Mouse (Mus musculus): ENCODE results near the gene Nlrx1. TPM values are rescaled to one million over a fixed set of nuclear protein-coding genes. Genes with fewer than 3 reads are reported as not detected.
A peak's percentile ranks its signal among the peaks of the same experiment; 100 is the strongest.
"Not testable (repeated sequence)": the region's sequence is repeated elsewhere in the genome, so short reads cannot be mapped to it uniquely, and the experiment has no call there.

Gene Nlrx1
- total RNA-seq (2021), result 10 to 100 TPM; 13.8 to 15.3 TPM

DNA sequence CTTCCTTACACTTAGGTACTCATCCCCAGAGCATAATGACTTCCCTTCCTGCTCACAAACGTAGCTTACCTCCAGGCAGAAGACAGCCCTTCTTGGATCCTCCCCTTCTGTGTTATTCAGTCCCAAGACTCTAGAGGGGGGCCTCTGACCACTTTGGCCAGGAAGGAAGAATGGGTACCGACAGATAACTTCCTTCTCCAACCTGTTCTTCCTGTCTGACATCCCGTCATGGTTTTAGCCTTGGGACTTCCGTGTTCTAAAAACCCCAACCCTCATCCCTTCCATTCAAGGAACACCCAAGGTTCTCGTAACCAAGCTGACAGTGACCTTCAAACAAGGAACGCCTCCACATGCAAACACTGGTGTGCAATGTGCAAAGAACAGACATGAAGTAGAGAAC is at the start of gene Nlrx1:
Gene Nlrx1, minus strand, starts transcription at position 168 of the 400 bp plus-strand sequence.
- no peak for DNase-seq

DNA sequence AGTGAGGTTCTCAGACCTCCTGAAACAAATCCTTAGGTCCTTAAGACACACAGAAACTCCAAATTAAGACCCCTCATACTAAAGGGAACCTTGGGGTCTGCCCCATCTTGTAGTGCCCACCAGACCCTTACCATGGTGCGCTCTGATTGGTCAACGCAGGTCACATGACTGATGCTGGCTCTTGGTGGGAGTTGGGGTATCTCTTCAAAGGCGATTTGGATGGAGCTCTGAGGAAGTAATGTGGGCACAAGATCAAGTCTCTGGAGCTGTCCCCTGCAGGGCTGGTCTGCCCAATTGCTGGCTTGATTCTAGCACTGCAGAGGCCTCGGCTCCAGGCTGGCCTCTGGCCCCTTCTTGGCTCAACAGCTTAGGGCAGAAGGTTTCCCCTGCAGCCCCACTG is 49.1 kb upstream of the Nlrx1 start:
- no peak for DNase-seq

DNA sequence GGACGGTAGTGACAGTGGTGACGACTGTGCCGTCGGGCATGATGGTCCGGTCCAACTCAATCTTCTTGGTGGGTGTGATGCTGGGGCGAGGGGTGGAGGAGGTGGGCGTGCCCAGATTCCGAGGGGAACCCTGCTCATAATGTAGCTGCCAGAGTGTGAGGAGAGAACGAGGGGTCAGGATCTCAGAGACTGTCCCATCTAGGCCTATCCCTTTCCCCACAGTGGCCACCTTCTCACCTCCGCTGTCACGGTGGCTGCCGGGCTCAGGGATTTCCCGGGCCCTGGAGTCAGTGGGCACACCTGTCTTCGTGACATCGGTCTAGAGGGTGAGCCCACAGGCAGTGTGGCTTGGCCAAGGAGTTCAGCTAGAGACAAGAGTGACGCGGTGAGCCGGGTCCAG is 46.5 kb upstream of the Nlrx1 start:
- no peak for DNase-seq

DNA sequence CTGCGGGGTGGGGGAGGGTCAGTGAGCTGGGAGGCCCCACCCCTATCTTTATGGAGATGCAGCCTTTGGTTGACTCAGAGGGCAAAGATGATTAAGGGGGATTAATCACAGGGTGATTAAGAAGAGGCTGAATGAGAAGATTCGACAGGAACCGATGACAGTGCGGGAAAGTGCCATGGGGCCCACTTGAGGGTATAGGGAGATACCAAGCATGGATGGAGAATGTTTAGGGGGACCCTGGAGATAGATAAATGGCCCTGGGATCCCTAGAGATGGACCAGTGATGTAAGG is 45.8 kb upstream of the Nlrx1 start:
- no peak for DNase-seq

DNA sequence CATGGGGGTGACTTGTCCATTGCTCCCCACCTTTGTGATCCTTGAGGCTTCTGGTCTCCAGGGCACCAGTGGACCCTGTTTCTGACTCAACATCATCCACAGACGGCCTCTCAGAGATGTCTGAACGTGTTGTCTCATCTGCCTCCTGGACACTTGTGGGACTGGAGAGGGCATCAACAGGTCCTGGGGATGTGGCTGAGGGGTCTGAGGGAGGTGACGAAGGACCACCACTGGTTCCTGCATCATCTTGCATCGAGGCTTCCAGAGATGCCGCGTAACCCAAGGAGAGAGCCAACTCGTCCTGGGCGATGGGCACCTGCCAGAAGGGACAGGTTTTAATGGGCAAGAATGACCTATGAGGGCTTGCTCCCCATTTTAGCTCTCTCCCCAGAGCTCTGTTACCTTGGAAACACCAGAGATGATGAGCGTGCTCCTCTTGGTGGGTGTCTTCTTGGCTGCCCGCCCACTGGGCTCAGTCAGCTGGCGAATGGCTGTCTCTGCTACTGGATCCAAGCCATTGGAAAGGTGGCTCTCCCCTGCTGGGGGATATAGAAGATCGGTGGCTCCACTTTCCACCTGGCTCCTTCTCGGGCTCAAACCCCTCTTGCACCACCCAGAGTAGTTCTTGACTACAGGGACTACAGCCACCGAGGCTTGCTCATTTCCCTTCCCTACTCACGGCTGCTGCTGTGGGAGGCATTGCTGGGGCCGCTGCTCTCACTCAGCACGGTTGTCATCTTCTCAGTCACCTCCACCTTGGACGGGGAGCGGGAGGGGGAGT is 45.3 kb upstream of the Nlrx1 start:
- DNase-seq, result no peak

DNA sequence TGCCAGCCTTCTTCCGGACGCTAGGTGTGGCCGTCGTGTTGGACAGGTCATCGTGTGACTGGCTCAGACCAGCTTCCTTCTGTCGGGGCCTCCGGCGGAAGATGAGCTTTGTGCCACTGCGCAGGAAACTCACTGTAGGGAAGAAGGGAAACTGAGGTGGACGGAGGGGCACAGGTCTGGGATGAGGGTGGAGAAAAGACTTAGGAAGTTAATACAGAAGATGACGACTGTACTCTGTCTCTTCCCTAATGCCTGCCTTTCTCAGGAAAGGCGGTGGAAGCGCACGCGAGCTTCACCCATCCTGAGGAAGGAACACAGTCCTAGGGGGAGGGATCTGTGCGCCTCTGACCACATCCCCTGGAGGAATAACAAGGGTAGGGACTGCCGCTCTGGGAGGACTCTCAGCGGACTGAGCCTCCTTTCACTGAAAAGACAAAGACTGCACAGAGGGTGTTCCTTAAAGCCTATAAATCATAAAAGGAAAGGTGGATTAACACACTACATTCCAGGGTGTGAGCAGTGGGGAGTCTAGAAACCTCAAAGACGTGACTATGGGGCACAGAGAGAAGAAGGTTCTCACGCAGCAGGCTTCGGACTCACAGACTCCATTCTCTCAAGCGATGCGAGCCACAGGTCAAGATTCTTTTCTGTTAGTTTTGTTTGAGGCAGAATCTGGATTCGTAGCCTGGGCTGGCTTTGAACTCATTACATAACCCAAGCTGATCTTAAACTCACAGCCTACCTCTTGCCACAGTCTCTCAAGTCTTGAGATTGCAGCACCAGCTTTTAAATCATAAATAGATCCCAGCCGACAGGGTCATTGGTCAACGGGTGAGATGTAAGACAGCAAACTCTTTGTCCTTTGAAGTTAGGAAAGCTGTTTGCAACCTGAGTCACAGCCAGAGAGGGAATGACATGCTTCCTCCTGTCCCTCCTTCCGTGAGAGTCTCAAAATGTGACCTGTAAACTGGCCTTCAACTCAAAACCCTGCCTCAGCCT is 43.0 kb upstream of the Nlrx1 start:
- DNase-seq, result peak; percentile 48

DNA sequence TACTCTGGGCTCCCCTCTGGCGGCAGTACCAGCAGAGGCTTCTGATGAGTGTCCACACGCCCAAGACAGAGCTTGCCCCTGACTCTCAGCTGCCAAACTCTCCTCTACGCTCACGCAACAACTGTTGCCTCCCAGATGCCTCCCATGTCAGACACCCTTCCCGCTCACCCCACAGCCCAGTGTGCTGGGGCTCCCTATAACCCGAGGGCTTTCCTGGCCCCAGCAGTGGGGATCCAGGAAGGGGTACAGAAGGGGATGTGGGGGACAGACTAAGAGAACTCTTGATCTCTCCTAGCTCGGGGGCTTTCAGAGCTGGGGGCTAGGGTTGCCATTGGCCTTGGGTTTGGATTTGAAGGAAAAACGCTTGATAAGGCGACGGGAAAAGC is 42.3 kb upstream of the Nlrx1 start:
- DNase-seq, result no peak

DNA sequence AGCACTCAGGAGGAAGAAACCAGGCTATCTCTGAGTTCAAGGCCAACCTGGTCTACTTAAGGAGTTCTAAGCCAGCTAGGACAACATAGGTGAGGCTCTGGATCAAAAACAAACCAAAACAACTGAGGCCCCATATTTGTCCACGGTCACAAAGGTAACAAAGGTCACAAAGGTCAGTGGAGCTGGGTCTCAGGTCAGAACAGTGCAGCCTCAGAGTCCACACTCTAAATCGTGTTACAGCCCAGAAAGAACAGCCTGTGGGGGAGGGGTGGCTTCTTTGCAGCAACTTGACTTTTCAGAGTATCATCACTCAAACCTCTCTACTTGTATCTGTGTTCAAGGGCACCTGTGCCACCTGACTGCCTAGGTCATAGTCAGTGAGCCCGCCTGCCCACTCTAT is 41.4 kb upstream of the Nlrx1 start:
- DNase-seq, result no peak

DNA sequence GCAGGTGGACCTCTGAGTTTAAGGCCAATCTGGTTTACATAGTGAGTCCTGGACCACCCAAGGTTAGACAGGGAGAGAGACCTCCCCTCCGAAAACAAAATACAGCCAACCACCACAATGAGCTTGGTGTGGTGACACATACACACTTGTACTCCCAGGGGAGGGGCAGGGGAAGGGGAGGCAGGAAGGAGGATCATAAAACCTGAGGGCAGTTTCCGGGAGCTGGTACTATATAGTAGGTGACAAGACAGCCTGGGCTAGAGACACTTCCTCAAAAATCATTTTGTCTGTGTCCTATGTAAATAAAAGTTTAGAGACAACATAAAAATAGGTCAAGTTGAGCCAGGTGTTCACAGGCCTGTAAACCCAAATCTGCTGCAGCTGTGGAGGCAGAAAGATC is 38.8 kb upstream of the Nlrx1 start:
- no peak for DNase-seq

DNA sequence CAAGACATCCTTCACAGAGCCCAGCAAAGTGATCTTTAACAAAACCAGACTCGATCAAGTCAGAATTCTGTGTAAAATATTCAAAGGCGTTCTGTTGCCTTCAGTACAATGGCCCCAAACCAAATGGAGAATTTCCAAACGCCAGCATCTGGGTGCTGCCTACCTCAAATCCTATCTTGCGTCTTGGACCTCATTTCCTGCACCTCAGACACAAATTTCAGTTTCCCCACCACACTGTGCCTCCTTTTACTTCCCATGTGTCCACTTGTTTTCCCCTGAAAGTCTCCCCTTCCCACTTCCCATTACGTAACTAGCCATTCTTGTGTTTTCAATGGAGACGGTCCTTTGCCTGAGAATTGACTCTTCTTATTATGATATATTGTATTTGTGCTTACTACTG is 38.1 kb upstream of the Nlrx1 start:
- DNase-seq, result no peak

DNA sequence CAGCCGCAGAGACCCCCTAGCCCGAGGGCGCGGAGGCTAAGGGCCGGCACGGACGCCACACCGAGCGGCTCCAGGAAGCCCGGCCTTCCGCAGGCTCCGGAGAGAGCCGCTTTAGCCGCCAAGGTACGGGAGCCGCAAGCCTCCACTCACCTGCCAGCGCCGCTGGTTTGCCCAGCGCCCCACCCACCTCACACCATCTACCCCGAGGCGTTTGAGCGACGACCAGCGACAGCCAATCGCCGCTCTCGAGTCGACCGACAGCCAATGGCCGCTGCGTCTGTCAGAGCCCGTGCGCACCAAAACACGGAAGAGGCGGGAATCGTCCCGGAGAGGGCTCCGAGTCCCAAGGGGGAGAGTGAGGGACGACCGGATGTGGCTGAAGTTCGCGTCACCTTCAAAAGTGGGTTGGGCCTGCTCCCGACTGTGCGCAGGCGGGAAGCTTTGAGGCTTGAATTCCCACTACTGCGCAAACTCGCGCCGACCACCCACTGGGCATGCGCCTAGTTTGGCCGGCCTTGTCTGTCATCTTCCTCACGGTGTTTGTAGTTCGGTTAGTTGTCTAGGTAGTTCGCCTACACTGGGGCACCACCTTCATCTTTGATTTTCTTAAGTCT is 37.2 kb upstream of the Nlrx1 start, which contains the start of gene Hinfp:
Gene Hinfp, minus strand, starts transcription at position 206 of the 614 bp plus-strand sequence.
- peak; percentile 98 for DNase-seq

DNA sequence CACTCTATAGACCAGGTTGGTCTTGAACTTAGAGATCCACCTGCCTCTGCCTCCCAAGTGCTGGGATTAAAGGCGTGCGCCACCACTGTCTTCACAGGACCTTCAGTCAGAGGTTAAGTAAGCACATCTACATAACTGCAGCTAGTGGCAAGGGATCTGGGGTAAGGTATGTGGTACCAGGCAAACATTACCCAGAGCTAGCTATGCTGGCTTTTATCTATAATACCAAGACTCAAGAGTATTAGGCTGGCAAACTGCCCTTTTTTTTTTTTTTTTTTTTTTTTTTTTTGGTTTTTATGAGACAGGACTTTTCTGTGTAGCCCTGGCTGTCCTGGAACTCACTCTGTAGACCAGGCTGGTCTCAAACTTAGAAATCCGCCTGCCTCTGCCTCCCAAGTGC is 31.6 kb upstream of the Nlrx1 start:
- not testable (repeated sequence) for DNase-seq

DNA sequence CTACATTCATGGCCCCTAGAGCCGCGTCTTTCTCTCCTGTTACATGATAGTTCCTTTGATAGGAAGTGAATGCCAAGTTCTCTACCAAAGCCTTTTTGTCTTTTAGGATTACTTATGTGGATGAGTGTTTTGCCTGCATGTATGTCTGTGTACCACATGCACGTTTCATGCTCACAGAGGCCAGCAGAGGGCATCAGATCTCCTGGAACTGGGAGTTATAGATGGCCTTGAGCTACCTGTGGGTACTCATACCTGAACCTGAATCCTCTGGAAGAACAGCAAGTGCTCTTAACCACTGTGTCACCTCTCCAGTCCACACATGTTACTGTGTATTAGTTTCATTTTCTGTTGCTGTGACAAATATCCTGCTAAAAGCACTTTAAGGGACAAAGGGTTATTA is 24.1 kb upstream of the Nlrx1 start:
- DNase-seq, result peak; percentile 44

DNA sequence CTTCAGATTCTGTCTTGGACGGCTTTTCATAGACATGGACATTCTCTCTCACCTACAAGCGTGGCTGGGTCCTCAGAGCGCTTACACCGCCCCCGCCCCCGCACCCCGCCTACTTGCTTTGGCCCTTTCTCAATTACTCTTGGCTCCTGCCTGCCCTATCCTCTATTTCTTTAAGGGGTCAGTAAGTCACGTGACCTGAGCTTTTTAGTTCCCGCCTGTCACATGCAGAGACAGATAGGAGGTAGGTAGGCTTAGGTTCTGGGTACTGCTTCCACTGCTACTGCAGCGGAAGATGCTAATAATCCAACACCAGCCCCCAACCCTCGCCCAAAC is 20.5 kb upstream of the Nlrx1 start:
- no peak for DNase-seq

DNA sequence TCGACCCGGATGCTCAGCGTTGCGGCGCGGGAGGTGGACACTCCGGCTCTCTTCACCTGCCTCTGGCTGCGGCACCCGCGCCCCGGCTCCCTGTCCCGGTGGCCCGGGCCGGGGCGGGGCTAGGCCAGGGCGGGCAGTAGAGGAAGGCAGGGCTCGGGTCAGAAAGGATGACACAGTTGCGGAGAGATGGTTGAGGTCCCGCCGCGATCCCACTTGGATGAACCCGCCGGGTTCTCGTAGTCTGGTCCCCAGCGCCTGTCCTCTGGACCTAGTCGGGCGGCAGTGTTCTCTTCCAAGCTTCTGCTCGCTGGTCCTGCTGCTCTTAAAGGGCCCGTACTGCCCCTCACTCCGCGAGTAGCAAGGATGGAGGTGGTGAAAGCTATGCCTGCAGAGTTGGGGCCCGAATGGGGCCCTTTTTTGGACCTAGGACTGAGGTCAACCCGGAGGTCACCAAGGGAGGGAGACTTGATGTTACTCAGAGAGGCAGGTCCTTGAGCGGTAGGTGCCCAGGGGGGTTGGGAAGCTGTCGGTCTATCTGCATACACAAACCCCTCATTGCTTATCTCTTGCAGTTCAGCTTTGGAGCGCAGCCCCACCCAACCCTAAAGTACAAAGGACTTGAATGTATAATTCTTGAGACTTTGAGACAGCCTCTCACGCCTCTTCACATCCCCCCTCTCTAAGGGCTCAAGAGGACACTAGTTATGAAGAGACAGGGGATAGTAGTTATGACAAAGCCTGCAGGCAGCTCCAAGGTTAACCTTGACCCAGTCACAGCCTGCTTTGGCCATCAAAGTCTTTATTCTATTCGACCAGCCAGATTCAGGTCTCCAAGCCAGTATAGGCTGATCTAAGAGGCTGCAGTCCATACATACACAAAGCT is 19.9 kb upstream of the Nlrx1 start, which contains the start of gene Abcg4:
Gene Abcg4, minus strand, starts transcription at position 540 of the 883 bp plus-strand sequence.
- peak; percentile 25 for DNase-seq

DNA sequence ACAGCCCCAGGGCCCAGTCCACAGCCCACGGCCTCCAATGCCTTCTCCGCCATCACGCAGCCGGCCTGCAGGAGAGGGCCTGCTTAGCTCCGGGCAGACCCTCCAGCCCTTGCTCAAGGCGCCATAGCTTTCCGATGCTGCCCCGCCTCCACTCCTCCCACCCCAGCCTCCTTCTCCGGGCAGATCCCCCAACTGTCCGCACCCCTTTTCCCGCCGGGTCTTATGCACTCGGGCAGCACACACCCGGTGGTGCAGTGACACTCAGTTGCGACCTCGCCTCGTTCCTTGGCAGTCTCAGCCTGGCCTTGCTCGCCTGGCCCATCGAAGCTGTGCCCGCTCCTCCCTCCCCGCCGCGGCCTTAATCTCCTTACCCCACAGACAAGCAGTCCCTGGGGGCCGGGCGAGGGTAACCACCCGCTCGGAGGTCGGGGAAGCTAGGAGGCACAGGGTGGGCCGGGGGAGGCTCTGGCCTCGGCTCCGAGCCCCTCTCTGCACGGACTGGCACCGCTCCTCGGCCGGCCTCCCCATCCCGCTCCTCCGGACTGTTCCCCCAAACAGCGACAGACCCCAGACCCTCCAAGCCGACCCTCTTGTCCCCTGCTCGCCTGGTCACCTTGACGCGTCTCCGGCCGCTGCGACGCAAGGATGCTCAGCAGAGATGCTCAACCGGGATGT is 19.1 kb upstream of the Nlrx1 start:
- DNase-seq, result peak; percentile 27

DNA sequence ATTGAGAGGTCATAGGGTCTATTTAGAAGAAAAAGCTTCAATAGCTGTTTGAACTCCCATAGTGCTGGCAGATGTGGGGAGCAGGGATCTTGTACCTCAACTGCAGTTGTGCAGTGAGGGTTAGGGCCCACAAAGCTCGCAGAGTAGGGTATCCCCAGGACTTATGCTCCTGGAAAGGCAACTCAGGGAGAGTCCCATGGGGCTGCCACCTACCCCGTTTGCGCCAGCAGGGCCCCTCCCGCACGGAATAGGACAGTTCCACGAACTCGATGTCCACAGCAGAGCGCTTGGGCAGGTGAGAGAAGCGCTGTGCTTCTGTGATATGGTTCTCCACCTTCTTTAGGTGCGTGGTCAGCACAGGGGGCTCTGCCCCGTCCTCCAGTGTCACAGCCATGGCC is 18.6 kb upstream of the Nlrx1 start:
- DNase-seq, result no peak

DNA sequence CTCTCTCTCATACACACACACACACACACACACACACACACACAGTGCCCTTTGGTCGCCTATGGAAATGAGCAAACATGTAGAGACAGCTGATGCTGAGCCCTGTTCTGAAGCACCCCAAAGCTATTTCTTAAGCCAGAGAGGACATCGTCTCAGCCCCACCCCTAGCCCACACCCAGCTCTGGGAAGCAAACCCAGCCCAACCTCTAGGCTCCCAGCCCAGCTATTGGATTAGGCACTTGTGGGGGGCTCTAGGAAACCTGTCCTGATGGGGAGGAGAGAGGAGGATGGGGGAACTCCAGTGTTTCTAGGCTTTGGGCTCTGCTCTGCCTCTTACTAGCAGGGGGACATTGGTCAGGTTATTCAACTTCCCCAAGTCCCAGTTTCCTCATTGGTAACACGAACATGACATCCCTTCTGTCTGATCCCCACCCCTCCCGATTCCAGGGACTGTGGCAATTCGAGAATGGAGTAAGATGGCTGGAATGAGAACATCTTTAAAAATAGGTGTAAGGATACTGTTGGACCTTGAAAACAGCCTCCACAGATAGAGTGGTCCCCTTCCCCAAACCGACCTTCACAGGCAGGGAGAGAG is 18.0 kb upstream of the Nlrx1 start:
- no peak for DNase-seq

DNA sequence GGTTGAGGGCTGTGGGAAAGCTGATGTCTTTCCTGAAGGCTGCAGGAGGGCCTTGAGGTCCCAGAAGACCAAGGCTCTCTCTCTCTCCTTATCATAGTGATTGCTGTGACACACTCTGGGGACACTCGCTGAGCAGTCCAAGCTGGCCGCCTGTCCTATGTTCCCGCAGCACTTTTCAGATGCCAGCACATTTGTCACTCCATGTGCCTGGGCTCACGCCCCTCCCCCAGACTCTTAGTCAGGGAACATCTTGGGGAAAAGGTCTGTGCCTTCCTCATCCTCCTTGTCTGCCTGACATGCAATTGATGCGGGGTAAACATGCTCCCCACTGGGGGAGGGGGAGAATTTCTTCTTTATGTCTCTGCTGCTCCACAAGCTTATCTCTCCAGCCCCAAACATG is 14.8 kb upstream of the Nlrx1 start:
- no peak for DNase-seq

DNA sequence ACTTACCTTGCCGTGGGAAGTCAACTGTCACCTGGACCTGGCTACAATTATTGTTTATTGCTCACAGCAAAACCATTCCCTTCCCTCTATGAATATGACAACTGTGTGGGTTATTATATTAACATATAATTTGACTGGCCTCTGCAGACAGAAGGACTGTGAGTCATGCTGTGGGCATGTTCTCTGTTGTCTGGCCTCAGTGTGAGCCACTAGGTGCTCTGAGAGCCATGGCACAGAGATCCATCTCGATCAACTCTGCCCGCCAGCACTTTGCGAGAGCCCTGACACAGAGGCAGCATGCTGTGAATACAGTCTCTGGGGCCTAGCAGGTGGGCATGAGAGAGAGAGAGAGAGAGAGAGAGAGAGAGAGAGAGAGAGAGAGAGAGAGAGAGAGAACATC is 1.6 kb upstream of the Nlrx1 start:
- no peak for DNase-seq

DNA sequence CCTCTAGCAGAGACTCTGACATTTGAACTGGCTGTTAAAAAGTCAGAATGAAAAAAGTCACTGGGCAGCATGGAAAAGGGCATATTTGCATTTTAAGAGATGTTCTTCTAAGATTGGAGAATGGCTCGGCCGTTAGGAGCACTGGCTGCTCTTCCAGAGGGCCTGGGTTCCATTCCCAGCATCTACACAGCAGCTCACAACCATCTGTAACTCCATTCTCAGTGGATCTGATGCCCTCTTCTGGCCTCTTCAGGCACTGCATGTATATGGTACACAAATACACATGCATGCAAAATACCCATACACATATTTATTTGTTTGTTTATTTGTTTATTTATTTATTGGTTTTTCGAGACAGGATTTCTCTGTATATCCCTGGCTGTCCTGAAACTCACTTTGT is 678 bp upstream of the Nlrx1 start:
- DNase-seq, result peak; percentile 50

Measured in heart, postnatal 4 days (tissue).